In the genomic region with DNA sequence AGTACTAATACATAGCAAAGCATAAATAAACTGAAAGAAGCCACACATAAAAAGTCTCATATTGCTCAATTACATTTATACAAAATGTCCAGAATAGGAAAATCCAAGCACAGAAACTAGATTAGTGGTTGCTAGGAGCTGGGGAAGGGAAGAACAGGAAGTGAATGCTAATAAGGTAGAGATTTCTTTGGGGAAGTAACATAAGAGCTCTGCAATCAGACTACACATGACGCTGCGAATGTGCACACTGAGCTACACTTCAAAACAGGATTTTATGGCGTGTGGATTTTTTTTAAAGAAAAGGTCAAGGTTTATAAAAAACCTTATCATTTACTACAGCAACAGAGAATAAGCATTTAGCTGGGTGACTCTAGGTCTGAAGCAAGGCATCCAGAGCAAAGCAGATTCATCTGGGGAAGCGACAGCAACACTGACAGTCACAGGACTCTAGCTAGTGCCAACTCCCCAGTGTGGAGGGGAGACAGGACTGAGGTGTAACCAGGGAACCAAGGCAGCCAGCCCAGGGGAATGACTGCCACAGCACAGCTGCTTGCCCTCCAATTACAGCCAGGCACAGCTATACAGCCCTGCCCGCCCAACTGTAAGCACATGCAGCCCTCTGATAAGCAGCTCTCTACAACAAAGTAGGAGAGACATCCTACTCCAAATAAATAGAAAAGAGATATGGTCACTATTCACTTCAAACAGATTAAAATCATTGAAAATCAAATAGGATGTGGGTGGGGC, we compare ENCODE assay signal across 8 mouse cellular contexts. TPM values are rescaled to one million over a fixed set of nuclear protein-coding genes. Genes with fewer than 3 reads are reported as not detected.
DNase-seq lines count a peak whose midpoint lies in the region; ATAC-seq and TF ChIP-seq lines count a peak whose summit lies in the region.

No protein-coding gene starts in this region.

- H3K27me3 ChIP-seq in hindbrain, embryonic 16.5 days (replicated peaks; ENCODE audit: control insufficient read depth, insufficient read depth, low read length) = no peaks in the 10 kb centered on the region
- no peaks in the 10 kb centered on the region for H3K27me3 ChIP-seq in myocyte (ENCODE audit: control insufficient read depth, insufficient read depth, insufficient read length)

- no peaks in the 10 kb centered on the region for H3K9me3 ChIP-seq in hindbrain, embryonic 16.5 days (ENCODE audit: control insufficient read depth, low read length)

- H3K36me3 ChIP-seq in hindbrain, embryonic 16.5 days (ENCODE audit: control insufficient read depth, insufficient read depth, low read length) = 0 out of 2 replicates have a peak, but pooled peaks cover 2% of the 10 kb centered on the region
- no peaks in the 10 kb centered on the region for H3K36me3 ChIP-seq in myocyte (ENCODE audit: control insufficient read depth, insufficient read depth)

- H3K27ac ChIP-seq in layer of hippocampus, adult 2 months = peak overlapping the region; percentile 72
- 0 out of 2 replicates have a peak overlapping the region, but pooled peaks have one; percentile 29 for H3K27ac ChIP-seq in hindbrain, embryonic 16.5 days (ENCODE audit: low read depth, low read length)

- 54% methylated on average over 5 of the region's 5 CpGs for WGBS in hindbrain, embryonic 16.5 days

- H3K4me3 ChIP-seq in layer of hippocampus, adult 2 months = no peak overlapping the region; the same call in 1 of the 2 replicates
- H3K4me3 ChIP-seq in hindbrain, embryonic 16.5 days (ENCODE audit: low read length) = no peak overlapping the region
- H3K4me3 ChIP-seq in myocyte = no peak overlapping the region

- H3K9ac ChIP-seq in hindbrain, embryonic 16.5 days (ENCODE audit: low read depth, low read length) = no peak overlapping the region

- no peak for TF ChIP-seq CTCF in layer of hippocampus, adult 2 months (conservative IDR thresholded peaks at IDR 0.05)
- TF ChIP-seq CTCF in brain, embryonic 14.5 days (IDR thresholded peaks at IDR 0.05; ENCODE audit: borderline replicate concordance, extremely low read depth, insufficient read depth, insufficient read length) = no peak

- H3ac ChIP-seq in myocyte (ENCODE audit: control insufficient read depth, insufficient read length) = no peak overlapping the region

- H3K4me1 ChIP-seq in hindbrain, embryonic 16.5 days (ENCODE audit: control insufficient read depth, insufficient read depth, low read depth, low read length) = peaks cover 7% of the 10 kb centered on the region

- TF ChIP-seq POLR2A in brain, embryonic 14.5 days (IDR thresholded peaks at IDR 0.05; ENCODE audit: borderline replicate concordance, extremely low read depth, insufficient read depth, insufficient read length, poor library complexity, severe bottlenecking) = no peak
- no peak for TF ChIP-seq POLR2A in myocyte (IDR thresholded peaks at IDR 0.05; ENCODE audit: insufficient read length, low read depth)

- H3K79me2 ChIP-seq in myocyte (ENCODE audit: control insufficient read depth, insufficient read depth) = peaks cover 71% of the 10 kb centered on the region

- peak overlapping the region; percentile 17; the same call in 1 of the 2 replicates for H3K4me2 ChIP-seq in hindbrain, embryonic 16.5 days (ENCODE audit: low read length)
- no peak overlapping the region for H3K4me2 ChIP-seq in myocyte (ENCODE audit: low read depth)

- no peak for DNase-seq in layer of hippocampus, adult 2 months (ENCODE audit: low spot score in 2 of 2)
- DNase-seq in layer of hippocampus, postnatal 36 days = no peak
- DNase-seq in brain, embryonic 14.5 days (ENCODE audit: low read depth) = peak; percentile 45
- DNase-seq in embryo, embryonic 9.5 days (ENCODE audit: extremely low spot score) = no peak
- DNase-seq in ovary, adult 18-20 months (ENCODE audit: low spot score) = no peak
- DNase-seq in layer of hippocampus, postnatal 14 days (ENCODE audit: low spot score in 2 of 2) = no peak

- peak; percentile 93 for ATAC-seq in hindbrain, embryonic 16.5 days

TF ChIP-seq in myocyte, 11 proteins besides CTCF, POLR2A, EP300 and RAD21:
- TF ChIP-seq TCF12 (IDR thresholded peaks at IDR 0.05; ENCODE audit: insufficient read depth, poor library complexity, severe bottlenecking) (no peak), CEBPB (IDR thresholded peaks at IDR 0.05; ENCODE audit: insufficient read depth, poor library complexity, severe bottlenecking) (no peak), USF1 (IDR thresholded peaks at IDR 0.05; ENCODE audit: low read depth) (no peak), TCF3 (IDR thresholded peaks at IDR 0.05; ENCODE audit: insufficient read length, low read depth) (no peak), MAX (IDR thresholded peaks at IDR 0.05; ENCODE audit: low read depth) (no peak), MYOD1 (IDR thresholded peaks at IDR 0.05; ENCODE audit: control insufficient read depth in 1 of 3, insufficient read length in 2 of 3, low read depth in 2 of 3) (peak in 2 of 3 experiments; percentile 56 to 76), MYOG (IDR thresholded peaks at IDR 0.05; ENCODE audit: control insufficient read depth in 1 of 3, insufficient read depth in 1 of 3, insufficient read length in 2 of 3, low read depth in 2 of 3) (peak in 2 of 3 experiments; percentile 43 to 72), REST (IDR thresholded peaks at IDR 0.05; ENCODE audit: insufficient read depth, insufficient read length) (no peak), E2F4 (IDR thresholded peaks at IDR 0.05; ENCODE audit: insufficient read depth) (no peak), SRF (IDR thresholded peaks at IDR 0.05; ENCODE audit: control insufficient read depth, insufficient read length, low read depth) (no peak), POLR2AphosphoS2 (IDR thresholded peaks at IDR 0.05; ENCODE audit: insufficient read length, low read depth) (no peak)
TF ChIP-seq in myocyte: peak in this region for 2.

RNA-seq across cellular contexts. Expression of a gene that starts 42.6 kb away (rescaled TPM):
- 100 to 1,000 TPM; 245 to 250 TPM for total RNA-seq in layer of hippocampus, adult 2 months (2021)
- total RNA-seq in layer of hippocampus, postnatal 36 days (2021) = 100 to 1,000 TPM; 254 to 255 TPM
- 94.8 and 102 TPM in 2 replicates for polyA plus RNA-seq in brain, embryonic 14.5 days (2012; rRNA removed)
- polyA plus RNA-seq in hindbrain, embryonic 16.5 days (2015; fragmentation: Nextera tagmentation; extraction: Ambion mirVana) = 96.7 and 105 TPM in 2 replicates
- polyA plus RNA-seq in myocyte (2012; fragmentation: generic; extraction: Trizol) = 20.5 TPM
- 100 to 1,000 TPM; 230 to 260 TPM for total RNA-seq in layer of hippocampus, postnatal 14 days (2021)
